Mouse (Mus musculus) lung, adult 2 months (tissue): Measurements from ENCODE around the gene Olfr31. TPM values are rescaled to one million over a fixed set of nuclear protein-coding genes. Genes with fewer than 3 reads are reported as not detected.

ENCODE experiments used
- DNase-seq: peaks from one replicate; pipeline ENCODE4 v3.0.0; 2022
- H3K4me1 ChIP-seq: fragments of 200-500 bp; 2 replicates; pipeline ENCODE4 v1.6.1; 2011; ENCODE audit warnings: low read length; ENCODE audit not compliant: control insufficient read depth, insufficient read depth
- H3K4me3 ChIP-seq: fragments of 200-500 bp; replicated peaks from 2 replicates; pipeline ENCODE3; 2011; ENCODE audit warnings: low read depth, mild to moderate bottlenecking, control low read depth, low read length; ENCODE audit errors: extremely low read depth
- CTCF ChIP-seq: fragments of 200-500 bp; IDR thresholded peaks from 2 replicates; pipeline ENCODE4 v1.5.1; 2011; ENCODE audit warnings: mild to moderate bottlenecking, low read length, control low read depth; ENCODE audit not compliant: insufficient read depth
- POLR2A ChIP-seq: fragments of 200-500 bp; IDR thresholded peaks from 2 replicates; pipeline ENCODE4 v1.6.1; 2011; ENCODE audit warnings: low read depth, mild to moderate bottlenecking, control low read depth, low read length, borderline replicate concordance; ENCODE audit errors: extremely low read depth
- WGBS: fragments of 180-500 bp; shearing (Covaris S2); methylation state at CpG from one replicate; pipeline ENCODE4 v1.1.7; 2018; 5-methylcytosine and 5-hydroxymethylcytosine counted together
- polyA plus RNA-seq: library from polyadenylated mRNA; depleted of rRNA; stranded (reverse); fragments of >200 nt; gene quantifications from 2 replicates; pipeline ENCODE4 v1.2.3, GENCODE M21; 2012; rRNA removed

Olfr31 gene
- polyA plus RNA-seq: not detected in 2 replicates

GRCm38 (mm10) chr14:14322528-14322927 lies at the start of gene Olfr31:
TSS of gene Olfr31 (plus strand) at chr14:14322828.
- no peak for TF ChIP-seq POLR2A
- TF ChIP-seq CTCF: no peak
- Histone ChIP-seq H3K4me3 (no peak within 1 kb of the TSS), H3K4me1 (no peaks in the 10 kb centered on the region)
- no peak for DNase-seq

- peak; percentile 10 for DNase-seq
- 50% methylated on average over 7 of the region's 7 CpGs for WGBS
- H3K4me1 ChIP-seq: no peaks in the 10 kb centered on the region
- TF ChIP-seq POLR2A (no peak), CTCF (no peak)
- peak overlapping the region; percentile 46 for H3K4me3 ChIP-seq
Measured at GRCm38 (mm10) chr14:14294426-14294825, 28.2 kb upstream of the Olfr31 start.

- Histone ChIP-seq H3K4me1 (no peaks in the 10 kb centered on the region), H3K4me3 (no peak overlapping the region)
- TF ChIP-seq CTCF (no peak), POLR2A (no peak)
- 51% methylated on average over 16 of the region's 16 CpGs for WGBS
- no peak for DNase-seq
Measured at GRCm38 (mm10) chr14:14308938-14309337, 13.7 kb upstream of the Olfr31 start.

GRCm38 (mm10) chr14:14309416-14309815 lies 13.2 kb upstream of the Olfr31 start:
- TF ChIP-seq CTCF: no peak
- no peak for TF ChIP-seq POLR2A
- 48% methylated on average over 14 of the region's 14 CpGs for WGBS
- no peak for DNase-seq
- H3K4me3 ChIP-seq: no peak overlapping the region
- no peaks in the 10 kb centered on the region for H3K4me1 ChIP-seq

- H3K4me3 ChIP-seq: peak overlapping the region; percentile 69
- peak; percentile 80 for DNase-seq
- 4% methylated on average over 36 of the region's 40 CpGs for WGBS
Measured at GRCm38 (mm10) chr14:14345113-14345871, 22.7 kb downstream of the Olfr31 start.

GRCm38 (mm10) chr14:14345948-14346812 lies 23.6 kb downstream of the Olfr31 start, which contains the start of gene Il3ra:
TSS of gene Il3ra (plus strand) at chr14:14346275.
- DNase-seq: peak; percentile 59
- whole genome bisulfite sequencing: 1% methylated on average over 68 of the region's 69 CpGs
- H3K4me3 ChIP-seq: peak within 1 kb of the TSS; percentile 69
- peak; percentile 41; the same call in 1 of the 2 replicates for TF ChIP-seq POLR2A
- no peak for TF ChIP-seq CTCF
- peaks cover 3% of the 10 kb centered on the region; the same call in 1 of the 2 replicates for H3K4me1 ChIP-seq

More at GRCm38 (mm10) chr14:14345113-14345871, 22.7 kb downstream of the Olfr31 start:
- no peak for TF ChIP-seq POLR2A
- peak; percentile 63; the same call in 1 of the 2 replicates for TF ChIP-seq CTCF
- peaks cover 3% of the 10 kb centered on the region; the same call in 1 of the 2 replicates for H3K4me1 ChIP-seq

- H3K4me3 ChIP-seq: peak overlapping the region; percentile 69
- WGBS: 24% methylated on average over 16 of the region's 16 CpGs
- TF ChIP-seq CTCF (no peak), POLR2A (no peak)
- H3K4me1 ChIP-seq: peaks cover 3% of the 10 kb centered on the region; the same call in 1 of the 2 replicates
- DNase-seq: no peak
Measured at GRCm38 (mm10) chr14:14346813-14347100, 24.1 kb downstream of the Olfr31 start.

GRCm38 (mm10) chr14:14347151-14347835 lies 24.7 kb downstream of the Olfr31 start:
- no peak for DNase-seq
- TF ChIP-seq POLR2A (no peak), CTCF (no peak)
- 77% methylated on average over 17 of the region's 17 CpGs for WGBS
- peaks cover 3% of the 10 kb centered on the region; the same call in 1 of the 2 replicates for H3K4me1 ChIP-seq
- H3K4me3 ChIP-seq: no peak overlapping the region
